Mouse (Mus musculus): ENCODE results near the gene Lacc1.

DNA sequence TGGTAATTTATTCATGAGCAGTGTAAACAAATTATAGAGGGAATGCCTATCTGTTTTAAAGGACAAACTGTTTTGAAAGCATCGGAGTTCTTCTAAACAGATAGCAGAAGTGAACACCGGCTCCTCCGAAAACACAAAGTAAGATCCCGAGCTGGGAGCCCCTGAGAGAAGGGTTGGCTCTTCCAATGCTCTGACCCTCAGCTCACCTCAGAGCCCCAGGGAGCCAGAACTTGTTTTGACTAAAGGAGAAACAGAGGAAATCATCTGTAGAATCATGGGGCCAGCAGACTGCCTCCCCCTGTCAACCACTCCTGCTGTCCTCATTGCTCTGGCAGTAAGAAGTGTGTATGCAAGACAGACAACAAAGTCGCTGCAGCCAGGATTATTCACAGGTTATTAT lies 31.1 kb downstream of the Lacc1 start:
- no peak for TF ChIP-seq POLR2A (IDR thresholded peaks at IDR 0.05; ENCODE audit: low read depth, low read length)
- TF ChIP-seq CTCF (conservative IDR thresholded peaks at IDR 0.05; ENCODE audit: insufficient read depth, insufficient read length, low read depth, low read length), result no peak
